Mouse (Mus musculus): ENCODE measurements around the gene Prr19.

GRCm38 (mm10) chr7:25306614-25306996, 5.4 kb downstream of the Prr19 start:
- TF ChIP-seq EP300 (IDR thresholded peaks at IDR 0.05; ENCODE audit: low read depth) = no peak
- no peak for TF ChIP-seq CTCF (IDR thresholded peaks at IDR 0.05; ENCODE audit: low read depth)
